Mouse (Mus musculus): ENCODE data around the gene Tmem30b. TPM values are rescaled to one million over a fixed set of nuclear protein-coding genes. Genes with fewer than 3 reads are reported as not detected.
"Not testable (repeated sequence)": the region's sequence is repeated elsewhere in the genome, so short reads cannot be mapped to it uniquely, and the experiment has no call there.

Gene Tmem30b
- polyA plus RNA-seq, 1 experiment = 0.85 TPM

- no peak overlapping the region for H3K4me3 ChIP-seq (replicated peaks; ENCODE audit: control insufficient read depth, low read depth, low read length)
- WGBS = 6% methylated on average over 21 of the region's 21 CpGs
- no peaks in the 10 kb centered on the region for H3K4me1 ChIP-seq (ENCODE audit: control insufficient read depth, insufficient read depth, low read length)
- H3K27ac ChIP-seq (ENCODE audit: control insufficient read depth, insufficient read depth, low read depth, low read length, poor library complexity) = no peak overlapping the region
- no peak for TF ChIP-seq CTCF (IDR thresholded peaks at IDR 0.05; ENCODE audit: control insufficient read depth, insufficient read depth, low read length)
Observed at GRCm38 (mm10) chr12:73564795-73565619, 18.8 kb upstream of the Tmem30b start.

DNA sequence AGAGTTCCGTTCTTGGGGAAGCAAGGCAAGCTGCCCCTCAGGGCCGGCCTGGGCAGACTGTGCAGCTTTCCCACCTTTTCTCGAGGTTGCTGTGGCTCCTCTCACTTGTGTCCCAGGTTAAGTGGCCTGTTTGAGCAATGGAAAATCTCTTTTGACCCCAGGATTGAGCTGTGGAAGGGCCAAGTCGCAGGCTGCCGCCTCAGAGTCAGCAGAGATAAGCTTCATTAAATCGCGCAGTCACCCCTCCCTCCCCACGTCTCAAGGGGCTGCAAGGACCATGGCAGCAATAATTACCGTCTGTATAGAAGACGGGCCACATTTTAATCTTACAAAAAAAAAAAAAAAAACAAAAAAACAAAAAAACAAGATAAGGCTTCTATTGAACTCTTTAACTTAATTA, 18.0 kb upstream of the Tmem30b start:
- Histone ChIP-seq H3K4me1 (ENCODE audit: control insufficient read depth, insufficient read depth, low read length) (no peaks in the 10 kb centered on the region), H3K27ac (ENCODE audit: control insufficient read depth, insufficient read depth, low read depth, low read length, poor library complexity) (no peak overlapping the region), H3K4me3 (replicated peaks; ENCODE audit: control insufficient read depth, low read depth, low read length) (no peak overlapping the region)
- TF ChIP-seq POLR2A (IDR thresholded peaks at IDR 0.05; ENCODE audit: borderline replicate concordance, control insufficient read depth, low read depth, low read length) (no peak), CTCF (IDR thresholded peaks at IDR 0.05; ENCODE audit: control insufficient read depth, insufficient read depth, low read length) (no peak)
- WGBS = 56% methylated on average over 10 of the region's 10 CpGs

DNA sequence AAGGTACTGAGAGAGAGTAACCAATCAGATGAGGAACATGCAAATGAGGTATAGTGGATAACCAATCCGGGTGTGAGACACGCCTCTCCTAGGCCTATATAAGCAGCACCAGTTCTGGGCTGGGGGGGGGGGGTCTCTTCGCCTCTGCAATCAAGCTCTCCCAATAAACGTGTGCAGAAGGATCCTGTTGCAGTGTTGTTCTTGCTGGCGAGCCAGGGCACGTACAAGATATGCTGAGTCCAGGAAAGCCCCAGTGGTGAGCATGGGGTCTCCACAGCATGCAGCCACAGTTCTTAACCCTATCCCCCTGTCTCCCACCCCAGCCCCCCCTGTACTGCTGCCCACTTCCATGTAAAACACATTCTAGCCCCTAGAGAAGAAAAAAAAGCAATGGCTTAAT, 16.9 kb upstream of the Tmem30b start:
- not testable (repeated sequence) for H3K4me1 ChIP-seq (ENCODE audit: control insufficient read depth, insufficient read depth, low read length); H3K27ac ChIP-seq (ENCODE audit: control insufficient read depth, insufficient read depth, low read depth, low read length, poor library complexity); H3K4me3 ChIP-seq (replicated peaks; ENCODE audit: control insufficient read depth, low read depth, low read length)
- 81% methylated on average over 6 of the region's 6 CpGs for WGBS

GRCm38 (mm10) chr12:73560091-73560490, 13.9 kb upstream of the Tmem30b start:
- H3K27ac ChIP-seq (ENCODE audit: control insufficient read depth, insufficient read depth, low read depth, low read length, poor library complexity) = no peak overlapping the region
- H3K4me3 ChIP-seq (replicated peaks; ENCODE audit: control insufficient read depth, low read depth, low read length) = no peak overlapping the region
- peak; percentile 29; the same call in 1 of the 2 replicates for TF ChIP-seq CTCF (IDR thresholded peaks at IDR 0.05; ENCODE audit: control insufficient read depth, insufficient read depth, low read length)
- TF ChIP-seq POLR2A (IDR thresholded peaks at IDR 0.05; ENCODE audit: borderline replicate concordance, control insufficient read depth, low read depth, low read length) = no peak
- no peaks in the 10 kb centered on the region for H3K4me1 ChIP-seq (ENCODE audit: control insufficient read depth, insufficient read depth, low read length)
- 60% methylated on average over 7 of the region's 7 CpGs for WGBS

- no peak overlapping the region for H3K4me3 ChIP-seq (replicated peaks; ENCODE audit: control insufficient read depth, low read depth, low read length)
- 86% methylated on average over 20 of the region's 20 CpGs for WGBS
- H3K4me1 ChIP-seq (ENCODE audit: control insufficient read depth, insufficient read depth, low read length) = no peaks in the 10 kb centered on the region
- TF ChIP-seq POLR2A (IDR thresholded peaks at IDR 0.05; ENCODE audit: borderline replicate concordance, control insufficient read depth, low read depth, low read length) = no peak
- no peak overlapping the region for H3K27ac ChIP-seq (ENCODE audit: control insufficient read depth, insufficient read depth, low read depth, low read length, poor library complexity)
Observed at GRCm38 (mm10) chr12:73558525-73559195, 12.5 kb upstream of the Tmem30b start.

GRCm38 (mm10) chr12:73554155-73554554, 8.0 kb upstream of the Tmem30b start:
- WGBS = 2% methylated on average over 5 of the region's 5 CpGs
- TF ChIP-seq CTCF (IDR thresholded peaks at IDR 0.05; ENCODE audit: control insufficient read depth, insufficient read depth, low read length) = peak; percentile 50; the same call in 1 of the 2 replicates
- TF ChIP-seq POLR2A (IDR thresholded peaks at IDR 0.05; ENCODE audit: borderline replicate concordance, control insufficient read depth, low read depth, low read length) = no peak
- Histone ChIP-seq H3K4me3 (replicated peaks; ENCODE audit: control insufficient read depth, low read depth, low read length) (no peak overlapping the region), H3K27ac (ENCODE audit: control insufficient read depth, insufficient read depth, low read depth, low read length, poor library complexity) (no peak overlapping the region), H3K4me1 (ENCODE audit: control insufficient read depth, insufficient read depth, low read length) (no peaks in the 10 kb centered on the region)

- H3K27ac ChIP-seq (ENCODE audit: control insufficient read depth, insufficient read depth, low read depth, low read length, poor library complexity) = no peak overlapping the region
- H3K4me1 ChIP-seq (ENCODE audit: control insufficient read depth, insufficient read depth, low read length) = no peaks in the 10 kb centered on the region
- TF ChIP-seq CTCF (IDR thresholded peaks at IDR 0.05; ENCODE audit: control insufficient read depth, insufficient read depth, low read length) (no peak), POLR2A (IDR thresholded peaks at IDR 0.05; ENCODE audit: borderline replicate concordance, control insufficient read depth, low read depth, low read length) (no peak)
- 60% methylated on average over 8 of the region's 8 CpGs for WGBS
- no peak overlapping the region for H3K4me3 ChIP-seq (replicated peaks; ENCODE audit: control insufficient read depth, low read depth, low read length)
Observed at GRCm38 (mm10) chr12:73548259-73548658, 2.1 kb upstream of the Tmem30b start.

DNA sequence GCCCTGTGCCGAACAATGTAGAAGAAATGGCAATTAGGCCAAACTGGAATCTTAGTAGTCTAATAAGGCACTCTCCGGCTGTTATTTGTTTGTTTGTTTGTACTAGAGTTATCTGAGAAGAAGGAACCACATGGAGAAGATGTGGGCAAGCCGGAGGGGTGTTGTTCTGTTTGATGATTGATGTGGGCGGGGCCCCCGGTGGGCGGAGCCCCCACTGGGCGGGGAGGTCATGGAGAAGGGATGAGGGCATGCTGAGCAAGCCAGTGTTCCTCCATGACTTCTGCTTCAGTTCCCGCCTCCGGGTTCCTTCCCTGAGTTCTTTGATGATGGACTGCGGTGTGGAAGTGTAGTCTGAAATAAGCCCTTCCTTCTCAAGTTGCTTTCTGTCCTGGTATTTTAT, 1.5 kb upstream of the Tmem30b start:
- WGBS = 46% methylated on average over 10 of the region's 10 CpGs
- TF ChIP-seq POLR2A (IDR thresholded peaks at IDR 0.05; ENCODE audit: borderline replicate concordance, control insufficient read depth, low read depth, low read length) = no peak
- TF ChIP-seq CTCF (IDR thresholded peaks at IDR 0.05; ENCODE audit: control insufficient read depth, insufficient read depth, low read length) = no peak
- Histone ChIP-seq H3K27ac (ENCODE audit: control insufficient read depth, insufficient read depth, low read depth, low read length, poor library complexity) (no peak overlapping the region), H3K4me3 (replicated peaks; ENCODE audit: control insufficient read depth, low read depth, low read length) (no peak overlapping the region), H3K4me1 (ENCODE audit: control insufficient read depth, insufficient read depth, low read length) (no peaks in the 10 kb centered on the region)

Data from bone marrow, adult 2 months (tissue).